Mouse (Mus musculus) thymus, postnatal 14 days (tissue): ENCODE measurements at regions not wholly inside any gene's neighbourhood (a gene's known extent, or its start where the extent isn't known, plus 50 kb on each side); places are given as distances from the start of the nearest gene placed in this dataset.

Source experiments
- DNase-seq: peaks from one replicate; pipeline ENCODE4 v3.0.0; 2021

DNA sequence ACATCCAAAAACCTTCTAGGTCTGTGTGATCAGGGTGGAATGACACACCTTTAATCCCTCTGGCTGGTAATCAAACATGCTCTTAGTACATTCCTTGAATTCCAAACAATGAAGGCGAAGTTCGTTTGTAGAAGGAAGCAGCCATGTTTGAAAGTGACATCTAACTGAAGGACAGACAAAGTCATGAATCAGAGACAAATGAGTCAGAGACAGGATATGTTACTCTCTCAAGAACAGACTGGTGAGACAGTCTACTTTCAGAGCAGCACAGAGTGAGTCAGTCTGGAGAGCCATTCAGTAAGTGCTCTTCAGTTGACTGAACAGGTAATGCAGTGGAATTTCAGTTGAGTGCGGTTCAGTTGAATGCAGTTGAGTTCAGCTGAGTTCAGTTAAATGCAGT lies 150.4 kb downstream of the Cpe start:
- no peak for DNase-seq

DNA sequence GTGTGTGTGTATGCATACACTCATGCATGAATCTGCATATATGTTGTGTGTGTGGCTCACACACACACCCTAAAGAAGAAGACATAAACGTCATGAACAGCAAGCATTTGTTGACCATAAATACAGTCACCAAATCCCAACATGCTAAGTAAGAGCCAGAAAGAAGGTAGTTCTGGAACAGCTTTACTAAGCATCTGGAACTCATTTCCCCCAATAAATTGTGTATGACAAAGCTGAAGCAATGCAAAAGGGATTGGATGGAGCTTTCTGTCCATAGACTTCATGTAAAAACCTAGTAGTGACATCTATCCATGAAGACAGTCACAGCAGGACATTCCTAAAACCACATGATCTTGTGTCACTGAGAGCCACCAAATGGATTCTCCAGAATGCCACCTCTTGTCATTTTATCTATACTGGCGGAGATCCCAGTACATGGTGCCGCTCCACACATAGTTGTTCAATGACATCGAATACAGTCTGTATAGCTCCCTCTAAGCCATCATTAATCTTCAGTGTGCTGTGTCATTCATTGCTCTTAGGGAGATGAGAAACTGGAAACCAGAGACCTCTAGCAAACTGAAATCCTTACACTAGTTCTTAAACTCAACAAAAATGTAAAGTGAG lies 152.9 kb downstream of the Cpe start:
- no peak for DNase-seq

DNA sequence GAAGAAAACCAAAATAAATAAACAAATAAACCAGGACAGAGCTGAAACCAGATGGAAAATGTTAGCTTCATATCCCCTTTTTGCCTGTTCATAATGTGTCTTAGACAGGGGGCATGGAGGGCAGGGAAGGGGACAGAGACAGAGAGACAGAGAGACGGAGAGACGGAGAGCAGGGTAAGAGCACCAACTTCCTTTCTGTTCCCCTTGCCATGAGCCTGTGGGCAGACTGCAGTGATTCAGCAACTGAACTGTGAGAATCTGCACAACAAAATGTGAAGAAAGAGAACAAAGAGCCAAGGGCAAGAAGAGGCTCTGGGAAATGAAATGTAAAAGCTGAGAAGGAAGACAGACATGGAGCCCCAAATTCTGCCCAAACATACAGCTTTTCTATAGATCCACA lies 161.1 kb downstream of the Cpe start:
- DNase-seq: no peak

DNA sequence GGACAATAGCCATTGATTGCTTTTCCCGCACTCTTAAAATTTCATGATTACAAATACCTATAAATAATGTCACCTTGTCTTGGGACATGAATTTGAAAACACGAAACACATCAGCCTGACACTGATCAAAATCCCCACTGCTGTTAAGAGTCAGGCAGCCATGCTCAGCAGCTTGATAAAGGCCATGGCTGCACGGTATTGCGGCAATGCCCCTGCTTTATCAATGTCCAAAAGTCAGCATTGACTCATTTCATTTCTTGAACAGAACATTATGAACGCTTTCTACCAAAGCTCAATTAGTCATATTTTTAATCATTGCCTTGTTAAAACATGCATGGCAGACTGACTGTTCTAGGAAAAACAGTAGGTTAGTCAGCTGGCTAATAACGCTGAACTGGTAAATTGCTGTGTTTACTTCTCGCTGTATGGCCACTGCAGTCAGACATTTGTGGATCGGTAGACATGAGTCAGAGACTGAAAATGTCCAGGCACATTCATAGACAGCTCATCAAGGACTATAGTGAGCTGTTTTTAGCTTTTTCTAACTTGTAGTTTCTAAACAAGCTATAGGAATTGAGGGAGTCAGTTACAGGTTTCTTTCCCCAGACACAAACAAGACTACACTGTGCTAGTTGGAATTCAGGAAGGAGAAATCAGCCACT lies 170.3 kb downstream of the Cpe start:
- no peak for DNase-seq

DNA sequence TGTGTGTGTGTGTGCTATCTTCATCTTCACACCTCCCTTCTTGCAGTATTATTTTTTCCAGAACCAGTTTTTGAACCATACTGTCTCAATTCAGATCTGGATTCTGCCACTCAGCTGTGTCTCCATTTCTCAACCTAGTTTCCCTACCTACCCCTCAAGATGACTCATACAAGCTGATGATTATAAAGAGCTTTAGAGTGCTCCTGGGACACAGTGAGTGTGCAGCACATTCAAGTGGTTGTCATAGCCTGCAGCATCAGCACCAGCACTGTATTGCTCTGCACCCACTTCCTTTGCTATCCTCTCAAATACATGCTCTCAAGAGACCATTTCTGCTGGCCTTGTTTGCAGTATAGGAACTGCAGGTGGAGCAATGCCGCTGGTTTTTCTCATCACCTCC lies 173.2 kb downstream of the Cpe start:
- no peak for DNase-seq

DNA sequence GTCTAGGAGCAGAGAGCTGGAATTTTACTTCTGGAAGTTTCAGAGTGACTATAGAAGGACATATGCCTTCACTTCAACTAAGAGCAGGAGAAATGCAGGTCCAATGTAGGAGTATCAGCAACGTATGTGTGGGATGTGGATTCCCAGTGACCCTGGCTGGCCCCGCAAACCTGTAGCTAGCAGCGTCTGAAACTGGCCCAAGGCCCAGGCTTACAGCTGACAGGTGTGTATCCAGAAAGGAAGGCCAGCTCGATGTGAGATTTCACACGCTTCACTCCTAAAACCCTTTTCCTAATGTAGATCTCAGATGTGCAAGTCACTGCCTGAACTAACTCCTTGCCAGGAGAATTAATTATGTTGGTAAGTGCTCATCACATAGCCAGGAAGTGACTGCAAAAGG lies 176.9 kb downstream of the Cpe start:
- DNase-seq: no peak

DNA sequence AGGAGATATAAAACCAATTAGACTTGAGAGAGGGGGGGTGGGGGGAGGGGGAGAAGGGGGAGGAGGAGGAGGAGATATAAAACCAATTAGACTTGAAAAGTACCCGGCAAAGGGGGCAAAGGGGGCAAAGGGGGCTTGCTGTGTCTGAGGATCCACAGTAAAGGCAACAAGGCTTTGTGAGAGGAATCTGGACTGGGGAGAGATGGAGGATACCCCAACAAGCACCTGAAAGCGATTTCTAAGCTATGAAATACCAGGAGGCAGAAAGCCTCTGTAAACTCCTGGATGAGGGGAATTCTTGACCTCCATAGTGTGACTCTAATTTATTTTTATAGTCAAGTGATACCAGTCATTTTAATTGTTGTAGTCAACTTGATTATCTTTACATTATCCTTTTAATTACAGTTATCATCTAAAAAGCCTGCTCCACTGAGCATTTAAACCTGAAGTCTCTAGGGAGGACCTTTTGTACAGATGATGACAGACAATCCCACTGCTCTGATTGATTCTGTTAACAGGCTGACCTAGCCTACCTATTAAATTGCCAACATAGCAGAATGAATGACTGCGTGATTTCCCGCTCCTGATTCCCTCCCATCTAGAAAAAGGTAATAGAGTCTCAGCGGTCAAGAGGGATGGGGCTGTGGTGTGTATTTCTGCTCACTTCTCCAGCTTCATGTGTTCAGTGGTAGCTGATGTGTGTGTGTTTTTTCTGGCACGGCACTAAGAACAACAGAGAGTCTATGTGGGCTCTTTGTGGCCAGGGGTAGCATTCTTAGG lies 195.4 kb downstream of the Cpe start:
- DNase-seq: no peak

DNA sequence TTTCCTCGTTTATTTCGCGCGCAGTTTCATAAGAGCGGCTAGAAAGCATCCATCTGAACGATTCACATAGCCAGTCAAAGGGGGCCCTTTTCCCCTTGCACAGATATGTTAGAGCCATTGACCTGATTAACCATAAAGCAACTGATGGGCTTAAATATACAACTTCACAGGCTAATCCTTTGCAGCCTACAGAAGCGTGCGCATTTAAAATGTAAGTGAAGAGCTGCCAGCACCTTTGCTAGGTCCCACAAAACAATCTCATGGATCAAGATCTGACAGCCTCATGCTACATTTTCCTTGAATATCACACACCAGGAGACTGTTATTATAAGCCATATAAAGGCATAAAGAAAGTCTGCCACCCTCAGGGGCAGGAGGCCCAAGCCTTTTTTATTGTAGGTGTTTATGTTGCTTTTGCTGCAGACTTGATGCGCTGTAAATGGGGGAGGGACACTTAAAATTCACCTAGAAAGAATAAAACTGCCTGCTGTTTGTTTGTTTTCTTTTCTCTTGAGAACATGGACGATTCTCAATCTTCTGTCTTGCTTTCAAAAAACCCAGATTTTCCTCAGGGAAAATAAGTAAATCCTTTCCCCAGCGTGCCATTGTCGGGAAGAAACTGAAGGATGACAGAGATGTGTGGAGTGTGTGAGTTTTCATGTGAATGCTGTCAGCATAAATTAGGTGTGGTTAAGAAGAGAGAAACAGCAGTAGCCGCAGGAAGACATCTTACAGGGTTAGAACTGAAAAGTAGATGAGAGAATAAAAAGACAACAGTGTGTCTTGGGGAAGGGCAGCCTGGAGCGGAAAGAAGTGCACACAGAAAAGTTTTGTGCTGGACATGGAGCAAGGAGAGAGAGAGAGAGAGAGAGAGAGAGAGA lies 196.3 kb downstream of the Cpe start:
- DNase-seq: no peak

DNA sequence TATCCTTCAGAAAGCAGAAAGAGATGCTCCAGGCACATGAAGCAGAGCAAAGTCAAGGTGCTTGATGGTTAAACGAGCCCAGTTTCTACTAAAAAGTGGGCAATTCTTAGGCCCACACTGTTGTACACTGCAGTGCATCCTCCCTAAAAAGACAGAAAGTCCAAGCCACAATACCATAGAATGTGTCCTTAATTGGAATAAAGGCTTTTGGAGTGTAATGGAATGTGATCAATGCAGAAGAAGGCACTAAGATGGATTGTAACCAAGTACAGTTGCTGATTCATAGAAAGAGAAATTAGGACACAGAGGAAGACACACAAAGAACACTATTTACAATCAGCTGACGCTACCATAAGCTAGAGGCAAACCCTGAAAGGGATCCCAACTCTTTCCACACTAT lies 201.3 kb downstream of the Cpe start:
- no peak for DNase-seq

DNA sequence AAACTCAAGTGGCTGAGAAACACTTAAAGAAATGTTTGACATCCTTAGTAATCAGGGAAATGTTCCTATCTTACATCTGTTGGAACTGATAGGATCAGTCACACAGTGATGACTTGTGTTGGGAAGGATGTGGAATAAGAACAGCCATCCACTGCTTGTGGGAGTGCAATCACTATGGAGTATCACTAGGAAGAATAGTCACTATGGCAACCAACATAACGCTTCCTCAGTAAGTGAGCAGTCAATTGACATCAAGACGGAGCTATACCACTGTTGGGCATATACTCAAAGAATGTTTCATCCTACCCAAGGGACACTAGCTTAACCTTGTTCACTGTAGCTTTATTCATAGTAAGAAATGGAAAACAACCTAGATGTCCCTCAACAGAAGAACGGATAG lies 204.8 kb downstream of the Cpe start:
- no peak for DNase-seq

DNA sequence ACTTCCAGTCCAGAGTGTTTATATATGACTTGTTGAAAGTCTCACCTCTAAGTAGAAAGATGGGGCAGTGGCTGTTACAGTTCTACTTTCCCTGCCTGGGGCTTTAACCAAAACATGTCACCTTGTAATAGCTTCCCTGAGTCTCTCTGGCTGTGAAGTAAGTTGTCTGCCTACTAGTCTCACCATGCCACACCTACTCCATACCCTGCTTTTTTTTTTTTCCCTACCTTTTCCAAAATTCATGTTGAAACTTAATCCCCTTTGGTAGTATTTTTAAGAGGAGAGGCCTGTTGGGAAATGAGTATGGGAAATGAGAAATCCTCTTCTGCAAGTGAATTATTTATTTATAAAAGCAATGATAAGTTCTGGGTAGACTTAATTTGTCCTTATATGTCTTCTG lies 219.6 kb downstream of the Cpe start:
- DNase-seq: no peak

DNA sequence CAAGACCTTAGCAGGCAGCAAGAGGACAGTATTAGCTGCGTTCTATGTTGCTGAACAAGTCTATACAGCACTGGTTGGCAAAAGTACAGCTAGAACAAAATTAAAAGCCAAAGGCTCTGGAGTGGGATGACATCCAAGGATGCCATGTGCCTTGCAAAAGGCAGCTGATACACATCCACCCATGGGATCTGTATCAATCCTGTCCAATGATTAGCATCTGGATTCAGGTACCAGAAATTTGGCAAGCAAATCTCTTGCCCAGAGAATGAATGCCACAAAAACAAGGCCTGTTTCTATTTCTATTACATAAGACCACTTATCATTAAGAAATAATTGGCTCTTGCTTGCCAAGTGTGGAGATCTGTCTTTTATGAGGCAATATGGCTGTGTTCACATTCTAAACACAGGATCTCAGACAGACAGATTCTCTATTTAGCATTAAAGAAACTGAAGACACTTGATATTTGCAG lies 220.0 kb downstream of the Cpe start:
- no peak for DNase-seq

DNA sequence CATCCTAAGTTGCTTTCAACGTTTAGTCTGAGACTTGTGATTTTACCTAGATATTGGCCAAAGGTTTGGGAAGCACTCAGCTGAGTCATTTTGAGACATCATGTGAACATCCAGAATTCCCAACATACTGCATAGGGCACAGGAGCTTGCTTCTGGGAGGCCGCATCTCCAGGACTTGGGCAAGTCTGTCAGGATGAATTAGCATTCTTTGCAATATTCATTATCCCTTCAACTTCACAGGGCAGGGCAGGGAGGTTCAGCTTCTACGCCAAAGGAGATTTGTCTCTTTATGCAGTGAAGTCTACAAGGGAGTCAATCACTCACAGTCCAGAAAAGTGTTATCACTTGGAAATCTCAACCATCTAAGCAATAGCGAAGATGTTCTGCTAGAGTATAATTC lies 231.7 kb downstream of the Cpe start:
- no peak for DNase-seq

DNA sequence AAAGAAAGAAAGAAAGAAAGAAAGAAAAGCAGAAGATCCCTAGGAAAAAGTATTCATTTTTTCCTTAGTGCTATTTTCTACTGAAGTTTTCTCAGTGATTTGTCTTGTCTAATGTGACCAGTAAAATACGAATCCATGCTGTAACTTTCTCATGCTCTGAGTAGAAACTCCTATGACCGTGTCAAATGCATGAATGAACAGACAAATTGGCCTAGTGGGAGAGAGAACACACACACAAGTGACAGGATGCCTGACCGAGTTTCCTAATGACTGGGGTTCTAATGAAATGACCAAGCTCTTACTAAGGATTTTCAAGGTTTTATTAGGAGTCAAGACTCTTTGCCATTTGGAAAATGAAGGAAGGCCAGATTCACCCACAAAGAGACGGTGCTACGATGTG lies 235.9 kb downstream of the Cpe start:
- DNase-seq: no peak

DNA sequence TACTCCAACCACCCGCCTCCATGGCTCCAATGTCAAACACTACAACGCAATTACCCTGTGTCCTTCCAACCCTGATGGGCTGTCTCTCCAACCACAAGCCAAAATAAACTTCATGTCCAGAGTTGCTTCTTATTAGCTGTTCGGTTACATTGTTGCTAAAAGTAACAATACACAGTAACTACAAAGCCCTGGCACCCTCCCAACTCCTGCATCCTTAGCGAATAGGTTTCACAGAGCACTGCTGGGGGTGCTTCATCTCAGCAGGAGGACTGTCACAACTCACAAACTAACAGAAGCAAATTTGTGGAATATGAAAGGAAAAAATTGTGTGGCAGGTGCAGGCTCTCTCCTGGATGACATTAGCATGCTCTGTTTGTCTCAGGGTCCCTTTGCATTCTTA lies 238.1 kb downstream of the Cpe start:
- DNase-seq: no peak

DNA sequence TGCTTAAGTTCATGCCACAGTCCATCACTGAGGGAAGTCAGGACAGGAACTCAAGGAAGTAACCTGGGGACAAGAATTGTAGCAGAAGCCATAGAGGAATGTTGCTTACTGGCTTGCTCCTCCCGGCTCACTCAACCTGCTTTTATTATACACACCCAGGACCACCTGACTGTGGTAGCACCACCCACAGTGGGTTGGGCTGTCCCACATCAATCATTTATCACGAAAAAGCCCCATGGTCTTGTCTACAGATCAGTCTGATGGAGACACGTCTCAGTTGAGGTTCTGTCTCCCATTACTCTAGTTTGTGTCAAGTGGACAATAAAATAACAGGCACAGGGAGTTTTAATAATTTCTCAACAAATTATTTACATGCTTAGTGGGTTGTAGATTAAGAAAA lies 239.3 kb upstream of the Tll1 start:
- DNase-seq: no peak

DNA sequence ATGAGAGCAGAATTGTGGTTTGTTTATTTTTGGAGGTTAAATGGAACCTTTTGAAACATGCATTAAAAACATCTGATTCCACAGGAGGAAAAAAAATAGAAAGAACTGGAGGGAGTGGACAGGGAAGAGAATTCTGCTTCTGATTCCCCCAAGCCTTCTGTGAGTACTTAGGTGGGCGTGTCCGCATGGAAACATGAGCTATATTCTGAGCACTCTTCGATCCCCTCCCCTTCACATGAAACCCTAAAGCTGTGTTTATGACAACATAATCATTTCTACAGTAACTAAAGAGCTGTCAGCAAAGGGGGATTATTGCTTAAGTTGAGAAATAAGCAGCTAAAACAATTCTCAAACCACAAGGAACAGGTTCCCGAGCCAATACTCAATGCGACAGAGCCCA lies 238.4 kb upstream of the Tll1 start:
- DNase-seq: no peak

DNA sequence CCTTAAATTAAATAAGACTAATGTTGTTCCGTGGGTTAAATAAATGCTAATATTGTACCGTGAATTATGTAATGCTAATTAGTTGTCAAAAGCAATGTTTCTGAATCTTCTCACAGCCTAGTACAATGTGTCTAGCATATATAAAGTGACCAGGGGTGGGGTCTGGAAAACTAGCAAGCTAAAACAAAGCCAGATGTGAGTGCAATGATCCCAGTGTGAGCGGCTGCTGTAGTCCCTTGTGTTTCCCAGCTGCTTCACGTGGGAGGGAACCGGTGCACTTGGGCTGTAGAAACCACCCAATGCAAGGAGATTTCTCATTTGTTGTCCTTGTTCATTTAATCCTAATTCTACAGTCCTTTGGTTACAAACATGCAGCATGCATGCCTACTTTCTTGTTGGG lies 232.4 kb upstream of the Tll1 start:
- DNase-seq: no peak

DNA sequence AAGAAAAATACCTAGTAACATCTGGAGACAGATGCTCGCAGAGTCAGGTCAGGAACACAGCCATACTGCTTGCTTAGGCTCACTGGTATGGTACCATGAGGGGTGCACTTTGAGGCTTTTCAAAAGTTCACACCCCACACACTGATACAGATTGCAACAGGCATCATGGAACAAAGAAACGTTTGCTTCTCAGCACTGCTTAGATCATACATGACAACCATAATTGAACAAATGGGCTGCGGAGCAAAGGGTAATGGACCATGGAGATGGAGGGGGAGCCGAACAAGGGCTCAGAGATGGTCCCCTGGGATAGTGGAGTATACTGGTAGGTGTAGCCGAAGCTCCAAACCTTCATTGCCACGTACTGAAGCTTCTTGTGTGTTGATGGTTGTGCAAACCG lies 228.6 kb upstream of the Tll1 start:
- no peak for DNase-seq

DNA sequence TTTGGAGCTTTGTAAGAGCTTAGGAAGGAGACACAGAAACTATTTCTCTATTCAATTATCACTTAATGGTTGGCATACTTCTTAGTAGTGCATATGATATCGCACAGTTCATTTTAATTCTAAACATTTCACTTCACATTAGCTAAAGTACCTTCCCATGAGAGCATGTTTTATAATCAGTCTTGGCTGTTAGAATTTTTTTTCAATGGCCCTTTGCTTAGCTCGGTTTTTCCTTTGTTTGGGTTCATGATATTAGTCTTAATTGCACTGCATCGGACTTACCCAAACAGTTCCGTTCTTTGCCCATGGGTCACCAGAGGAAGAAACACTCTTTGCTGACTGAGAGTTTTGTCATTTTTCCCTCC lies 216.8 kb upstream of the Tll1 start:
- no peak for DNase-seq

DNA sequence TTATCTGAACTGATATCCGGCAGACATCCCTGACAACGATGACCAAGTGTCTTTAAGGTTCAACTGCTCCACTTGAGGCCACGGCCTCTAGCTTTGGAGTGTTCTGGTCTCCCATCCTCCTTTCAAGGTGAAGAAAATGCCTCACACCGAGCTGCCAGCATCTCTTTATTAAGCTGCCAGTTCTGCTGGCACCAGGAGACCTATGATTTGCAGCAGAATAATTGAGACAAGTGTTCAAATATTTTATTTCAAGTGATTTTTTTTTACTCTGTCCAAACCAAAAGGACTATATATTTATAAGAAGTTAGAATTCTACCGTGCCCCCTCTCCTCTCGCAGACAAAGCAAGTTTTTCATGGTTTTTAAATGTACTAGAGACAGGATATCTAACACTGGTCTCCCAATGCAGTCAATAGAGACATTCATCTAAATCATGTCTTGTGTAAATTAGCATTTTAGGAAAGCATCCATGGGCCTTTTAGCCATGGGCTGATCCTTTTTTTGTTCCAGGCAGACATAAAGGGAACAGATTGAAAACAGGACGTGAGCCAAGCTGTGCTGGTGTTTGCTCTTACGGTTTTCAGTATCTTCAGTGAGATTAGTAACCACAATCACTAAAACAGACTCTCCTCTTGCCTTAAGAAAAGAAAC lies 216.3 kb upstream of the Tll1 start:
- no peak for DNase-seq

DNA sequence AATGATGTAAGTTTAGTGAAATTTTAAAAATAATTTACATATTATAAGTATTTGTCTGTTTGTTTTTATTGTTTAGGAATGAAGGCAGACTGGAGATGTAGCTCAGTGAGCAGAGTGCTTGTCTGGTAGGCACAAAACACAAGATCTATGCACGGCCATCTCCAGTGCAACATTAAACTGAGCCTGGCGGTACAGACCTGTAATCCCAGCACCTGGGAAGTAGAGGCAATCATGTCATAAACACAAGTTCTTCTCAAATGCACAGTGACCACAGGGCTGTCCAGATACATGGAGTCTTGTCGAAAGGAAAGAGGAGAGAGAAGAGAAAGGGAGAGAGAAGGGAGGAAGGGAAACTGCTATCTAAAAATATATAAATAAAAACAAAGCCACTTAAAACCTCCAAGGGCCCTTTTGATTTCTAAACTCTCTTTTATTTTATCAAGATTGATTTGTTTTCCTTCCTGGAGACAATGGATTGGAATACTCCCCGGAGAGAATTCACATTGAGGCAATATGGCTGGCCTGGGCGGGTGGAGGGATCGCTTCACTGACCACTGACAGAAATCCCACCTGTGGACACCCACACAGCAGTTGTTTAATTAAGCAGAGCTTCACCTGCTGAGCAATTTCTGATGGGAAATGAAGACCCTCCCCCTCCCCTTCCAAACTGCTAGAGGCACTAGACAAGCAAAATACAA lies 215.6 kb upstream of the Tll1 start:
- DNase-seq: no peak
